Mouse (Mus musculus) brown adipose tissue, adult 24 weeks (tissue): Measurements from ENCODE around the gene Cpox. TPM values are rescaled to one million over a fixed set of nuclear protein-coding genes. Genes with fewer than 3 reads are reported as not detected.
A peak's percentile ranks its signal among the peaks of the same experiment; 100 is the strongest.

Experiments used
- H3K27ac ChIP-seq: fragments of 200-500 bp; replicated peaks from 2 replicates; pipeline ENCODE4 v1.5.1; 2012; ENCODE audit warnings: low read depth, mild to moderate bottlenecking, low read length
- H3K4me1 ChIP-seq: fragments of 200-500 bp; 2 replicates; pipeline ENCODE4 v1.6.1; 2012; ENCODE audit warnings: low read length, mixed read lengths; ENCODE audit not compliant: control insufficient read depth, insufficient read depth, insufficient read length
- H3K4me3 ChIP-seq: fragments of 200-500 bp; 2 replicates; pipeline ENCODE4 v1.5.1; 2012; ENCODE audit warnings: low read depth, mild to moderate bottlenecking, low read length, moderate library complexity; ENCODE audit not compliant: insufficient read depth
- polyA plus RNA-seq: library from polyadenylated mRNA; stranded (reverse); fragments of >200 nt; gene quantifications from 2 replicates; pipeline ENCODE4 v1.2.4, GENCODE M21; 2012; ENCODE audit not compliant: missing spikeins, insufficient read depth, insufficient read length

Gene Cpox
- polyA plus RNA-seq, result 3.0 and 4.6 TPM in 2 replicates

DNA sequence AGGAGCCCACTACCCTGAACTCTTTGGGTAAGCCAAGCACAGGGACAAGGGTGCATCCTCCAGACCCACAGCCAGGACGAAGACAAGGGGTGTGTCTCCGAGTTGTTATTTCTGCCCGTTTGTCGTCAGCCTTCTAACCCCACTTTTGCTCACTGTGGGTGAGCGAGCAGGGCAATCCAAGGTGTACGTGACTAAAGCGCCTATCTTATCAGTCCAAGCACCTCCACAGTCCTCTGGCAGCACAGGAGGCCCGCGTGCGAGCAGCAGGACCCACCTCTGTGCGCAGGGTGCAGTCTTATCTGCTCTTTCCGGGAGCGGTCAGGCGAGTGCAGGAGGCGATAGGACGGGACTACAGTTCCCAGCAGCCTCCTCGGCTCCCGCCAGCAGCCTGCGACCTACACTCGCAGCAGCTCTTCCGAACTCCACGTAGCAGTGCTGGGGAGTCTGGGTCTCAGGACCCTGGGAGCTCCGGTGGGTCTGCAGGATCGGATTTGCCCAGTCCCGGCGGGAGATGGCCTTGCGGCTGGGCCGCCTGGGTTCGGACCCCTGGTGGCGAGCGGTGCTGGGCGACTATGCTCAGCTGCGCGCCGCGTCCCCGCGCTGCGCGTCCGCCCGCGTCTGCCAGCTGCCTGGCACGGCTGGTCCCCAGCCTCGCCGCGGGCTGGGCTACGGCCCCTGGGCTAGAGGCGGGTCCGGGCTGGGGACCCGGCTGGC lies at the start of gene Cpox:
Gene Cpox, plus strand, starts transcription at position 376 of the 714 bp plus-strand sequence.
- Histone ChIP-seq H3K27ac (no peak within 1 kb of the TSS), H3K4me1 (no peaks in the 10 kb centered on the region), H3K4me3 (peak within 1 kb of the TSS; percentile 84)

- no peak overlapping the region for H3K27ac ChIP-seq
- no peaks in the 10 kb centered on the region for H3K4me1 ChIP-seq
- no peak overlapping the region for H3K4me3 ChIP-seq
These were observed 47.7 kb upstream of the Cpox start for GRCm38 (mm10) chr16:58622377-58622776.

- H3K27ac ChIP-seq, result no peak overlapping the region
- no peaks in the 10 kb centered on the region for H3K4me1 ChIP-seq
- no peak overlapping the region for H3K4me3 ChIP-seq
These were observed 47.0 kb upstream of the Cpox start for GRCm38 (mm10) chr16:58623114-58623513.

DNA sequence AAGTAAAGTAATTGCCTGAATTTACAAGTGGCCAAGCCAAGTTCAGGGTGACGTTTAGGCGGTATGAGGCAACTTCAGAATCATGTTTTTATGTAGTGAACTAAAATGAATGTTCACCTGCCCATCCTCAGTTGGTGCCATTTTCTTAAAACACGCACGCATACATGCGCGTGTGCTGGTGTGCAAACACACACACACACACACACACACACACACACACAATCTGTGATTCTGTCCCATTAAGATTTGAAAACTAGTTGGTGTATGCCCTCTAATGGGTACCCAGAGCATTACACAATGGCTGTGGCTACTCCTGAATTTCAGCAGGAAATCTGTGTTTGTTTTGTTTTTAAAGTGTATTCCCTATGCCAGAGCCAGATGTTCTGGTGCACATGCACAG lies 46.1 kb upstream of the Cpox start:
- H3K4me3 ChIP-seq, result no peak overlapping the region
- H3K27ac ChIP-seq, result no peak overlapping the region
- no peaks in the 10 kb centered on the region for H3K4me1 ChIP-seq

DNA sequence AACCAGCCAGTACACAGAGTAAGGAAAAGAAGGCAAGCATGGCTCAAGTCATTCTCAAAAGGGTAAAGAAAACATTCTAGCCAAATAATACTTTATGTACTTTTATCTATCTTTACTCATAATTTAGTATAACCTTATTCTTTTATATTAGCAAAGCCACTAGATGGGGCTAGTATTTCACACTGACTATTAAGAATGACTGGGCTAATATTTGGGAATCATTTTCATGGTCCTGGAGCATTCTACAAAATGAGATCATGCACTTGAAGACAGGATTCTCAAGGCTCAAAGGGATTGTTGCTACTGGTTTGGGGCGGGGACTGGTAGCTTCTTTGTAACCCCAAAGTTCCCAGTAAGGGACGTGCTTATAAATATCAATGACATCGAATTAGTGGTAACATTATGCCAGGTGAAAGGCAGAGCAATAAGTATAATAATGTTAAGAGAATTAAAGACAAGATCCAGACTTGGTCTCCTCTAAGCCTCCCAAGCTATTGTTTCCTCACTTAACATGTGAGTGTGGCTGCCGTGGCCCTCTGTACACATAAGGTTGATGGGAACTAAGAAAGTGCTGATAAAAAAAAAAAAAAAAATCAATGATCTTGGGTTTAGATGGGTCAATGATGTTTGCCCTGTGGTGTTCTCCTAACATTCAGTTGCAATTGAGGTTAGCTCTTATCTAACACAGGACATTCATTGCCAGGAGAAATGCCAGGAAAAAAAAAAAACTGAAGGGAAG lies 42.3 kb upstream of the Cpox start:
- Histone ChIP-seq H3K27ac (no peak overlapping the region), H3K4me3 (no peak overlapping the region), H3K4me1 (no peaks in the 10 kb centered on the region)

DNA sequence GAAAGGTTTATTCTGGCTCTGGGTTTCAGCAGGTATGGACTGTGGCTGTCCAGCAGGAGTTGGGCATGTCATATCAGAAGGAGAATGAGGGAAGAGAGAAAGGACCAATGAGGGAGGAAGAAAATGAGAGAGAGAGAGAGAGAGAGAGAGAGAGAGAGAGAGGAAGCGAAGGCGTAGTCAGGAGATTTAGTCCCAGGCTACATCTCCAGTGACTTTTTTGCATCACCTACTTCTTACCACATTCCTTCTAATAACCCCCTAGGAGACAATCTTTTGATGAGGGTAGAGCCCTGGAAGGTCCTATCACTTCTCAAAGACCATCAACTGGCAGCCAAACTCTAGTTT lies 41.8 kb upstream of the Cpox start:
- Histone ChIP-seq H3K4me3 (no peak overlapping the region), H3K27ac (no peak overlapping the region), H3K4me1 (no peaks in the 10 kb centered on the region)

GRCm38 (mm10) chr16:58628968-58629367 lies 41.1 kb upstream of the Cpox start:
- no peaks in the 10 kb centered on the region for H3K4me1 ChIP-seq
- H3K4me3 ChIP-seq, result no peak overlapping the region

DNA sequence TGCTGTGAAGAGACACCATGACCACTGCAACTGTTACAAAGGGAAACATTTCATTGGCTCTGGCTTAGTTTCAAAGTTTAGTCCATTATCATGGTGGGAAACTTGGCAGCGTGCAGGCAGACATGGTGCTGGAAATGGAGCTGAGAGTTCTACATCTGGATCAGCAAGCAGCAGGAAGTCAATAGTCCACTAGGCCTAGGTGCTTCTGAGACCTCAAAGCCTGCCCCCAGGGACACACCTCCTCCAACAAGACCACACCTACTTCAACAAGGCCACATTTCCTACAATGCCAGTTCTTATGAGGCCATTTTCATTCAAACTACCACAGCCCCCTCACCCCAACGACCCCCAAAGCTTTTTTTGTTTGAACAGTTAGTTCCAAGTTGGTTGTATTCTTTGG lies 40.4 kb upstream of the Cpox start:
- no peak overlapping the region for H3K27ac ChIP-seq
- H3K4me3 ChIP-seq, result no peak overlapping the region
- H3K4me1 ChIP-seq, result no peaks in the 10 kb centered on the region

More at GRCm38 (mm10) chr16:58628968-58629367, 41.1 kb upstream of the Cpox start:
- H3K27ac ChIP-seq, result no peak overlapping the region

DNA sequence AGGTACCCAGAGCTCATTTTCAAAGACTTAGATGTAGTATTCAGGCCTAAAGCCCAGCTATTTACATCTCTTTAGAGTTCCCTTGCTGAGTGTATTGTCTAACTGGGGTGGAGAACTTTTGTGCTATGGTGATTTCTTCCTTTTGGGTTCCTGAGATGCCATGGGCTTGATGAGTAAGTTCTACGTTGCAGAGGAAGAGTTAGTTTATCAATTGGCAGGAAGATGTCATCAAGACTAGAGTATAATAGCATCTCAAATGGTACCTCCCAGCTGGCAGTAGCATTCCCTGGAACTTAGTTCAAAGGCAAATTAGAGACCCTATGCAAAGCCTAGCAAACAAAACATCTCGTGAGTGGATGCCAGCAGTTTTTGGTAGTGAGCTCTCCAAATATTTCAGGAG lies 34.2 kb upstream of the Cpox start:
- H3K4me1 ChIP-seq, result no peaks in the 10 kb centered on the region
- H3K27ac ChIP-seq, result no peak overlapping the region
- H3K4me3 ChIP-seq, result no peak overlapping the region

DNA sequence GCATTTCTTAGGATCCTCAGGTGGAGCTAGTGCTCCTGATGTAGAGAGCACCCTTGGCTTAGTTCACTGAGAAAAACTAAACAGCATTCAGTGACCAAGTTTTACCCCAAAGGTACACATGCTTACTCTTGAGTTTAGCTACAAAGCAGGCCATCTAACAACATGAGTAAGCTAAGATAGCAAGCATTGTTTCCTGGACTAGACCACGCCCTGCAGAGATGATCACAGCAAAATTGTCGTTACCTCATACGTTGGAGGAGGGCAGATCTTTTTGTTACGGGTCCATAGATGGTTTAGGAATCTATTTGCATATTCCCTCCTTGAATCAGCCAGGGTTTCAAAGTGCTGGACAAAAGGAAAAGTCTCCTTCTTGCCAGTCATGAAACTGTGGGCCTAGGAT lies 32.6 kb upstream of the Cpox start:
- Histone ChIP-seq H3K4me1 (no peaks in the 10 kb centered on the region), H3K4me3 (no peak overlapping the region), H3K27ac (no peak overlapping the region)

DNA sequence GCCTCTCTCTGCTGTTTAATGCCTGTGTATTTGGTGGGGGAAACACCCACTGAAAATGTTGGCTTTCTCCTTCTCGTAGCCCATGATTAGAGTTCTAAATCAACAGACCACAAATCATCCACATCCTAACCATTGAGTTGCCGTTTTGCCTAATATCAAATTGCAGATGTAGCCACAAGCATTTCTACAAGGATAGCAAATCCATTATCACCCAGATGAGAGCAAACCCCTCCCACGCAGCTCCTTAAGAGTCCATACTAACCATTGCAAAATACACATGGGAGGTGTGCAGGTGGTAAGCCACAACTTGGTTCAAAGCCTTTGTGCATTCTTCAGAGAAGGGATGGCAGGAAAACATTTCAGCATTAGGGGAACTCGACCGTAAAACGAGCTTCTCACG lies 32.1 kb upstream of the Cpox start:
- Histone ChIP-seq H3K4me1 (no peaks in the 10 kb centered on the region), H3K4me3 (no peak overlapping the region), H3K27ac (no peak overlapping the region)

- Histone ChIP-seq H3K4me3 (no peak within 1 kb of the TSS), H3K27ac (no peak within 1 kb of the TSS), H3K4me1 (no peaks in the 10 kb centered on the region)
These were observed 31.4 kb upstream of the Cpox start, which contains the start of gene E330017A01Rik for GRCm38 (mm10) chr16:58638689-58639175. Gene E330017A01Rik (minus strand): TSS chr16:58638739.

GRCm38 (mm10) chr16:58649979-58650378 lies 20.1 kb upstream of the Cpox start:
- Histone ChIP-seq H3K4me3 (no peak overlapping the region), H3K27ac (no peak overlapping the region), H3K4me1 (no peaks in the 10 kb centered on the region)

DNA sequence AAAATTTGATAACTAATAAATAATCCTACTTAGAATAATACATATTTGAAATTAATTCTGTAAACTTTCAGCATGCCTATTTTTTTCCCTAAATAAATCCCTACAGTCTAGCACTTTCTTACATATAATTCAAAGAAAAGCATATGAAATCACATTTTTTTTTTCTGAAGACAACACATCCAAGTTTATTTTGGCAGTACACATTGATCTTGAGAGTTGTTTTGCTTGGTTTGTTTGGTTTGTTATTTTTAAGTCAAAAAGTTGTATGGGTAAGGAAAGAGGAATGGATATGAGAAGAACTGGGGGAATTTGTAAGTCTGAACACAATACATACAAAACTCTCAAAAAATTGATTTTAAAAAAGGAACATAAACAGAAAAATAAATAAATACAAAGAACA lies 14.3 kb upstream of the Cpox start:
- Histone ChIP-seq H3K27ac (no peak overlapping the region), H3K4me1 (no peaks in the 10 kb centered on the region), H3K4me3 (no peak overlapping the region)

- H3K4me1 ChIP-seq, result no peaks in the 10 kb centered on the region
- H3K27ac ChIP-seq, result no peak overlapping the region
- no peak overlapping the region for H3K4me3 ChIP-seq
These were observed 13.6 kb upstream of the Cpox start for GRCm38 (mm10) chr16:58656526-58656925.

GRCm38 (mm10) chr16:58658668-58659067 lies 11.4 kb upstream of the Cpox start:
- Histone ChIP-seq H3K4me3 (no peak overlapping the region), H3K4me1 (no peaks in the 10 kb centered on the region; the same call in 1 of the 2 replicates), H3K27ac (no peak overlapping the region)
